Mouse (Mus musculus): ENCODE results near the gene Ampd3.

Ampd3 gene

DNA sequence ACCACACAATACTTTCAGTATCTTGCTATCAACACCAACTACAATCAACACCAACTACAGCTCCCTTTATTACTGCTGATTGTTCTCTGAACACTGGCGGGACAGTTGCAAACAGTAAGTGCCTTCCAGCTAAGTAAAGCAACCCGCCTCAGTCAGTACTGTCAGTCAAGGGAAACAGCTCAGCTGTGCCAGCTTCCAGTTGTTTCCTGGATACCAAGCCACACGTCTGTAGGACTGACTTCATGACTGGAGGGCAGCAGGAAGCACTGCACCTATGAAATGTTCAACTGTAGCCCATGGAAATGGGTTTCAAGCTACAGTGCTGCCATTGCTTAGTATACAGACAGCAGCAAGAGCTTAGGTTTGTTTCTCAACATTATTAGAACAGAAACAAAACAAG is 66.5 kb downstream of the Ampd3 start:
- DNase-seq (ENCODE audit: low spot score in 2 of 2) = no peak

- DNase-seq (ENCODE audit: low spot score in 2 of 2) = peak in 1 of 2 experiments; percentile 31
Observed at GRCm38 (mm10) chr7:110840332-110840731, 72.3 kb downstream of the Ampd3 start.

GRCm38 (mm10) chr7:110843916-110844874 is 76.2 kb downstream of the Ampd3 start, which contains the start of gene Rnf141:
TSS of gene Rnf141 (minus strand) at chr7:110844457.
- peak; percentile 90 to 94 for DNase-seq (ENCODE audit: low spot score in 2 of 2)

DNA sequence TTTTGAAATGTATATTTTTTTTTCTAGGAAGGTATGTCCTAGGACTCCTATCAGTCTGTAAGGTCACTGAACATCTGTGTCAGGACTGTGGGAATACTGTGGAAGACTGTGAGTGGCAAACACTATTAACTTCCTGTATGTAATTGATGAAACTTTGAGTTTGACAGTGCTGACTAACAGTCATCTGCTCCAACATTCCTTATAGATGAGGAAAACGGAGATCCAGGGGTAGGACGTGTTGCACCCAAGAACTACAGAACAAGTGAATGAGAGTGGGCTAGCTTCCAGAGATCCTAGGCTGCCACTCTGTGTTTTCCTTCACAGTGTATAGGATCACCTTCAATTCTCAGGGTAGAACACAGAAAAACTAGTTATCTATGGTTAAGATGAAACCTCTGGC is 79.3 kb downstream of the Ampd3 start:
- DNase-seq (ENCODE audit: low spot score in 2 of 2) = no peak

GRCm38 (mm10) chr7:110848371-110848770 is 80.4 kb downstream of the Ampd3 start:
- no peak for DNase-seq (ENCODE audit: low spot score in 2 of 2)

- no peak for DNase-seq (ENCODE audit: low spot score in 2 of 2)
Observed at GRCm38 (mm10) chr7:110851541-110852203, 83.7 kb downstream of the Ampd3 start.

DNA sequence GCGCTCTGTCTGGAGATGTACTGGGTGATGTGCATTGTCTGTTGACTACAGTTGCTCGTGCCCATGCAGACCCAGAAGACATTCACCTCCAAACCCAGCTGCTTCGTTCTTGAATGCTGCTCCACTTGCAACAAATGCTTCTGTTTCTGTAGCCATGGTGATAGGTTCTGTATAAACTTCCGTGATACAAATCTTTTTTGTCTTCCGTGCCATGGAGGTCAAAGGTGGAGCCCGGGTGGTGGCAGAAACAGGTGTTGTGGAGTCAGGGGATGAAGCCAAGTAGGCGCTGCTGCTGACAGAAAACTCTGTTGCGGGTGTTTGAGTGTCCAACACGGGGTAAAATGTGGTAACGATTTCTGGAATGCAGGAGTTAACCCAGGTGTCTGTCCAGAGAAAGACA is 85.6 kb downstream of the Ampd3 start:
- DNase-seq (ENCODE audit: low spot score in 2 of 2) = no peak

DNA sequence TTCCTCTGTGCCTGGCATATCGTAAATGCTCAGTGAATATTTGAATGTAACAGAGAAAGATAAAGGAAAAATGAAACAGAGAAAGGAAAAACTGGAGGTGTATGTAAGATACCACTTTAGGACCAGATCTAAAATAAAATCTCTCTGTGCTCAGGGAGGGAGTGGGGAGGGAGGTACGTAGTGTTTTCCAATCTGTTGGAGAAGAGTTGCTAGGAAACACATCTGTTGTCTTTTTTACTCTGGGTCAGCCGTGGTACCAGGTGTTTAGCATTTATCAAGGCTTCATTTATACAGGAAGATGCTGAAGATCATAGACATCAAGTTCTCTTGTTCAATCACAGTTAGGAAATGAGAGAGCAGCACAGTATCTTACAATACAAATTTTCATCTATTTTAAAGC is 86.5 kb downstream of the Ampd3 start:
- no peak for DNase-seq (ENCODE audit: low spot score in 2 of 2)

DNA sequence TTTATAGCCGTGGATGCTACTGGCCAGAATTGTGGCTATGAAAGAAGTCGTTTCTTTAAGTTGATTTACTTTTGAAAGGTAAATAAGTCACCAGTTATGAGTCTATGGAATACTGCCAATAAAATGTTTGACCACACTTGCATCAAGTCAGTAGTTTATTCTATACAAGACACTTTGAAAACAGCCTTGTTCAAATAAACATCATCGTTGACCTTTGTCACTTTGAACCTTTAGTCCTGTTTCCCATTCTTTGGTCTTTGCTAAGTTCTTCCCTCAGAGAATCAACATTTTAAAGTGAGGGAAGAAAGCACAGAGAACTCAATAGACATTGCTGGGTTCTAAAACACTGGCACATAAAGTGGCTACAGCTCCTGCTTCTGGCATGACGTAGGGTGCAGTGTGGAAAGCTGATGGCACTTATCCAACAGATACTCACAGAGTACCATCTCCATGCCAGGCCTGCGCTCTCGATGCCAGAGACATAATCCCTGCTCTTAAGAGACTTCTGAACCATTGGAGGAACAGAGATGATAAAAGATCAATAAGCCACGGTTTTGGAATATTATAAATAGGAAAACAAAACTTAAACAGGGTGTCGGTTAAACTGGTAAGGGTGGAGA is 87.0 kb downstream of the Ampd3 start:
- DNase-seq (ENCODE audit: low spot score in 2 of 2) = no peak

DNA sequence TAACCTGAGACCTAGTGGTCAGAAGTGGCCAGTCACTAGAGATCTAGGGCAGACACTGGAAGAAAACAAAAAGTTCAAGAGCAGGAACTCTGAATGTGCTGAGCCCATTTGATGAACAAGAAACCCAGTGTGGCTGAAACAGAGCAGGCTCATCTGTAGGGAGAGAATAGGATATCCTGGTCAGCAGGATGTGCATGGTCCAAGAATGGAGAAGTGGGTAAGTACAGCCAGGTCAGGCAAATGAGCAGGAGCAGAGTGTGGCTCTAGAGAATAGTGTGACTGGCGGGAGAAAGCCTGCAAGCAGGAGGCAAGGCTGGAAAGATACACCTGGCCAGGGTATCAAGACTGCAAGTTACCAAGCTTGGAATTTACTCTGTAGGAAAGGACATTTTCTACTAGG is 87.6 kb downstream of the Ampd3 start:
- no peak for DNase-seq (ENCODE audit: low spot score in 2 of 2)

DNA sequence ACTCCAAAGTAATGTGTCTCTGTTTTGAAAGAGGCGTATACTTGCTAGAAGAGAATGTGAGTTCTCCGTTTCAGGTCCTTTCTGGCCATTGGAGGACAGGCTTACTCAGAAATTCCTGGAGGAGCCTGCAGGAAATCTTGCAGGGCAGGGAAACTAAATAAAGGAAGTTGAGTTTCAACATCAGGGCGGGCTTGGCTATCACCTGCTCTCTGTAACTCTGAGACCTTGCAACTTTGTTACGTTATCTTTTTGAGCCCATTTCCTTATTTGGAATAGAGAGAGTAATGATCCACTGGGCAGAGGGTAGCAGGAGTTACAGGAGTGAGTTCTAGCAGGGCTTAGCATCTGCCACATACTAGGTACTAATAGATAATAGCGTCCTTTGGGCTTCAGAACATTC is 92.1 kb downstream of the Ampd3 start:
- no peak for DNase-seq (ENCODE audit: low spot score in 2 of 2)
